Mouse (Mus musculus) gastrocnemius, postnatal 36 days (tissue): ENCODE measurements at regions not wholly inside any gene's neighbourhood (a gene's known extent, or its start where the extent isn't known, plus 50 kb on each side); places are given as distances from the start of the nearest gene placed in this dataset.

Experiments used
- DNase-seq, 2 experiments: peaks; one replicate each; pipeline ENCODE4 v3.0.0; 2022
- intact Hi-C: fragments of 180-260 bp; cut with DNase I; formaldehyde crosslinking; loops from one replicate; pipeline ENCODE4 v1.15.1; 2025

GRCm38 (mm10) chr9:51379589-51379988 lies 50.9 kb upstream of the 1810046K07Rik start:
- no peak for DNase-seq
- intact Hi-C loops = no loop called here

- no peak for DNase-seq
- intact Hi-C loops = no loop called here
These were observed 65.2 kb upstream of the 1810046K07Rik start for GRCm38 (mm10) chr9:51393921-51394320.

GRCm38 (mm10) chr9:51394372-51394771 lies 65.7 kb upstream of the 1810046K07Rik start:
- peak in 1 of 2 experiments; percentile 44 for DNase-seq
- intact Hi-C loops = no loop called here

GRCm38 (mm10) chr9:51396801-51397200 lies 68.1 kb upstream of the 1810046K07Rik start:
- DNase-seq = no peak
- intact Hi-C loops = no loop called here

GRCm38 (mm10) chr9:51397589-51398220 lies 69.0 kb upstream of the 1810046K07Rik start:
- intact Hi-C loops = no loop called here
- no peak for DNase-seq

- intact Hi-C loops = no loop called here
- no peak for DNase-seq
These were observed 70.2 kb upstream of the 1810046K07Rik start for GRCm38 (mm10) chr9:51398886-51399285.

GRCm38 (mm10) chr9:51399356-51399755 lies 70.6 kb upstream of the 1810046K07Rik start:
- no peak for DNase-seq
- intact Hi-C loops = no loop called here

- intact Hi-C loops = no loop called here
- no peak for DNase-seq
These were observed 73.1 kb upstream of the 1810046K07Rik start for GRCm38 (mm10) chr9:51401779-51402178.

- intact Hi-C loops = no loop called here
- DNase-seq = no peak
These were observed 79.3 kb upstream of the 1810046K07Rik start for GRCm38 (mm10) chr9:51407978-51408377.

- intact Hi-C loops = no loop called here
- no peak for DNase-seq
These were observed 90.3 kb upstream of the 1810046K07Rik start for GRCm38 (mm10) chr9:51418923-51419482.

GRCm38 (mm10) chr9:51422553-51422952 lies 93.8 kb upstream of the 1810046K07Rik start:
- DNase-seq = no peak
- intact Hi-C loops = no loop called here

- no peak for DNase-seq
- intact Hi-C loops = no loop called here
These were observed 94.6 kb upstream of the 1810046K07Rik start for GRCm38 (mm10) chr9:51423341-51423740.

GRCm38 (mm10) chr9:51430426-51430825 lies 101.7 kb upstream of the 1810046K07Rik start:
- no peak for DNase-seq
- intact Hi-C loops = no loop called here

- intact Hi-C loops = no loop called here
- DNase-seq = no peak
These were observed 108.4 kb upstream of the 1810046K07Rik start for GRCm38 (mm10) chr9:51437130-51437529.

- peak in 1 of 2 experiments; percentile 5 for DNase-seq
- intact Hi-C loops = no loop called here
These were observed 113.2 kb upstream of the 1810046K07Rik start for GRCm38 (mm10) chr9:51441773-51442381.

- DNase-seq = no peak
These were observed 127.0 kb upstream of the 1810046K07Rik start for GRCm38 (mm10) chr9:51455690-51456089.

GRCm38 (mm10) chr9:51462463-51463024 lies 133.8 kb upstream of the 1810046K07Rik start:
- no peak for DNase-seq
- intact Hi-C loops = no loop called here

More at GRCm38 (mm10) chr9:51455690-51456089, 127.0 kb upstream of the 1810046K07Rik start:
- intact Hi-C loops = no loop called here

GRCm38 (mm10) chr9:51470031-51470430 lies 141.3 kb upstream of the 1810046K07Rik start:
- intact Hi-C loops = no loop called here
- no peak for DNase-seq

- no peak for DNase-seq
- intact Hi-C loops = no loop called here
These were observed 147.9 kb upstream of the 1810046K07Rik start for GRCm38 (mm10) chr9:51476511-51477056.

- intact Hi-C loops = no loop called here
- DNase-seq = no peak
These were observed 159.1 kb upstream of the 1810046K07Rik start for GRCm38 (mm10) chr9:51487840-51488239.

GRCm38 (mm10) chr9:51507265-51507913 lies 178.7 kb upstream of the 1810046K07Rik start:
- no peak for DNase-seq
- intact Hi-C loops = no loop called here
